Mouse (Mus musculus): Measurements from ENCODE around the gene Hist1h2be.
"Not testable (repeated sequence)": the region's sequence is repeated elsewhere in the genome, so short reads cannot be mapped to it uniquely, and the experiment has no call there.

- TF ChIP-seq CTCF (IDR thresholded peaks at IDR 0.05; ENCODE audit: low read depth, low read length); POLR2A (IDR thresholded peaks at IDR 0.05; ENCODE audit: borderline replicate concordance, low read depth, low read length): not testable (repeated sequence)
Measured at GRCm38 (mm10) chr13:23575864-23576313, 45.0 kb downstream of the Hist1h2be start.
